Mouse (Mus musculus): ENCODE data around the gene Clstn3. TPM values are rescaled to one million over a fixed set of nuclear protein-coding genes. Genes with fewer than 3 reads are reported as not detected.
"Not testable (repeated sequence)": the region's sequence is repeated elsewhere in the genome, so short reads cannot be mapped to it uniquely, and the experiment has no call there.

Clstn3 gene
- polyA plus RNA-seq, 1 experiment from 2014 or later: 180 TPM

GRCm38 (mm10) chr6:124427289-124427688, 37.3 kb downstream of the Clstn3 start:
- no peak for ATAC-seq
- Histone ChIP-seq H3K9ac (ENCODE audit: low read depth, low read length) (no peak overlapping the region), H3K4me2 (ENCODE audit: low read length) (no peak overlapping the region), H3K27ac (ENCODE audit: low read depth, low read length) (no peak overlapping the region), H3K4me3 (ENCODE audit: low read length) (no peak overlapping the region), H3K9me3 (ENCODE audit: control insufficient read depth, low read length) (no peaks in the 10 kb centered on the region), H3K27me3 (replicated peaks; ENCODE audit: control insufficient read depth, insufficient read depth, low read length) (no peaks in the 10 kb centered on the region), H3K36me3 (ENCODE audit: control insufficient read depth, insufficient read depth, low read length) (peaks cover 11% of the 10 kb centered on the region), H3K4me1 (ENCODE audit: control insufficient read depth, insufficient read depth, low read depth, low read length) (no peaks in the 10 kb centered on the region; the same call in none of the 2 replicates)
- 85% methylated on average over 7 of the region's 7 CpGs for WGBS

DNA sequence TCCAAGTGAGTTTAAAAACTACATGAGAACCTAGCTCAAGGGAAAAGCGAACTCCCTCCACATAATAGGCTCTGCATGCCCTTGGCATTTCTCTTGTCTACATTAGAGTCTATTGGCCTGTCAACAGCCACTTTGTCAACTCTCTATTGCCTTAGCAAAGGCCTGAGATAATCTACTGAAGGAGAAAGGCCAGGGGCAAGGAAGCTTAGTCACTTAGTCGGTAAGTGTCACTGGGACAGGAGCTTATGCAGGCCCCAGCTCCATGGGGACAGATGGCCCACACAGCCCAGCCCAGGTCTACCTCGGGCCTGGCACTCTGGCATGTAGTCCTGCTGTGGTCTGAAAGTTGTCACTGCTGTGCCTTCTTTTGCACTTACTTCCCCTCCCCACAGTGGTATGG, 38.0 kb downstream of the Clstn3 start:
- Histone ChIP-seq H3K27me3 (replicated peaks; ENCODE audit: control insufficient read depth, insufficient read depth, low read length) (no peaks in the 10 kb centered on the region), H3K4me2 (ENCODE audit: low read length) (no peak overlapping the region), H3K9ac (ENCODE audit: low read depth, low read length) (no peak overlapping the region), H3K27ac (ENCODE audit: low read depth, low read length) (no peak overlapping the region), H3K4me1 (ENCODE audit: control insufficient read depth, insufficient read depth, low read depth, low read length) (no peaks in the 10 kb centered on the region; the same call in none of the 2 replicates), H3K9me3 (ENCODE audit: control insufficient read depth, low read length) (no peaks in the 10 kb centered on the region), H3K4me3 (ENCODE audit: low read length) (no peak overlapping the region), H3K36me3 (ENCODE audit: control insufficient read depth, insufficient read depth, low read length) (peaks cover 5% of the 10 kb centered on the region)
- no peak for ATAC-seq
- WGBS: 68% methylated on average over 3 of the region's 3 CpGs

DNA sequence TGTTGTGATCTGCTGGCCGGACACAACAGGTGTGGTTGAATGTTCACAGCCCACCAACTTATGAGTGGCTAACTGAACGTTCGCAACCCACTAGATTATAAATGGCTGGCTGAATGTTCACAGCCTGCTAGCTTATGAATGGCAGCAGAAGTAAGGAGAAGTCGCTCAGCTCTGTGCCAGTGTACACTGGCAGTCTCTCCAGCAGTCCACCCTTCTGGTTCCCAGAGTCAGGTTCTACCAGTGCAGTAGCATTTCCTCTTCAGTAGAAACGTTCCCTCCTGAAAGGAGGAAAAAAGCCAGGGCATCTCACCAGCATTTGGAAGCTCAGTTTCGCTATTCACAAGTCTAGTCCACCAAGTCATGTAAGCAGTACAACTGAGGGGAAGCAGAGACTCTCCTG, 39.1 kb downstream of the Clstn3 start:
- WGBS: 80% methylated on average over 6 of the region's 6 CpGs
- no peak overlapping the region for H3K4me3 ChIP-seq (ENCODE audit: low read length)
- no peak for ATAC-seq
- H3K36me3 ChIP-seq (ENCODE audit: control insufficient read depth, insufficient read depth, low read length): no peaks in the 10 kb centered on the region
- H3K9ac ChIP-seq (ENCODE audit: low read depth, low read length): no peak overlapping the region
- no peak overlapping the region for H3K4me2 ChIP-seq (ENCODE audit: low read length)
- H3K27ac ChIP-seq (ENCODE audit: low read depth, low read length): no peak overlapping the region
- no peaks in the 10 kb centered on the region for H3K9me3 ChIP-seq (ENCODE audit: control insufficient read depth, low read length)
- H3K4me1 ChIP-seq (ENCODE audit: control insufficient read depth, insufficient read depth, low read depth, low read length): no peaks in the 10 kb centered on the region; the same call in none of the 2 replicates
- H3K27me3 ChIP-seq (replicated peaks; ENCODE audit: control insufficient read depth, insufficient read depth, low read length): no peaks in the 10 kb centered on the region

DNA sequence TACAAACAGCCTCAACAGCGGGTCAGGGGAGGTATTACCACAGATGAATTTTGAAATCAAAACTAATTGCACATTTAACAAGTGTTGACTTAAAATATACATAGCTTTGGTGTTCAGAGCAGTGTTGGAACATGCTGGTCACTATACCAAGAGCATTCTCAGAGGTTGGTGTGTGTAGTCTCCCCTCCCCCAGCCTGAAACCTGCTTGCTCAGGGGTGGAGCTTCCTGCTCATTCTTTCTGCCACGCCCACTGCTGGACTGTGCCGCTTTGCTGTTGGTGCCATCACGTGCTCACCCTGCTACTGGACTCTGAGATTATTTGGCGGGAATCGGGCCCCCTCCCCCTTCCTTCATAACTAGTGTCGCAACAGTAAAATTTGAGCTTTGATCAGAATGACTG, 39.6 kb downstream of the Clstn3 start:
- not testable (repeated sequence) for H3K9me3 ChIP-seq (ENCODE audit: control insufficient read depth, low read length); ATAC-seq

DNA sequence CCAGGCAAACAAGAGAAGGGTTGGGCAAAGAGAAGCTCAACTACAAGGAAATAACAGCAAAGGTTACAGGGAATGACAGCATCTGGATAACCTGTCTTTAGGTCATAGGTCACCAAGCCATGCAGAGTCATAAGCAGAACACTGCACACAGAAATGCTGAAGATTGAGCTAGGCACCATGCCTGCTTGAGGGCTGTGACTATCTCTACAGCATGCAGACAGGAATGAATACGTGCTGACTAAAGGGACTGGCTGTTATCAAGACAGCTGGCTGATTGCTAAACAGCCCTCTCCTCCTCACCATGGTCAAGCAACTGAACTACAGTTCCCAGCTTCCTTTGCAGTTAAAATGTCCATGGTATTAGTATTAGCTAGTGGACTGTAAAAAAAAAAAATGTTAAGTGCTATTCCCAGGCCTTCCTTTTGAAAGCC, 40.5 kb downstream of the Clstn3 start:
- no peaks in the 10 kb centered on the region; the same call in none of the 2 replicates for H3K4me1 ChIP-seq (ENCODE audit: control insufficient read depth, insufficient read depth, low read depth, low read length)
- H3K27me3 ChIP-seq (replicated peaks; ENCODE audit: control insufficient read depth, insufficient read depth, low read length): no peaks in the 10 kb centered on the region
- H3K4me3 ChIP-seq (ENCODE audit: low read length): no peak overlapping the region
- WGBS: 68% methylated on average over 1 of the region's 1 CpGs
- no peaks in the 10 kb centered on the region for H3K9me3 ChIP-seq (ENCODE audit: control insufficient read depth, low read length)
- H3K4me2 ChIP-seq (ENCODE audit: low read length): no peak overlapping the region
- no peak for ATAC-seq
- no peak overlapping the region for H3K27ac ChIP-seq (ENCODE audit: low read depth, low read length)
- H3K9ac ChIP-seq (ENCODE audit: low read depth, low read length): no peak overlapping the region
- H3K36me3 ChIP-seq (ENCODE audit: control insufficient read depth, insufficient read depth, low read length): no peaks in the 10 kb centered on the region

More for the DNA sequence above, 39.6 kb downstream of the Clstn3 start:
- not testable (repeated sequence) for H3K9ac ChIP-seq (ENCODE audit: low read depth, low read length); H3K4me2 ChIP-seq (ENCODE audit: low read length); H3K4me3 ChIP-seq (ENCODE audit: low read length); H3K36me3 ChIP-seq (ENCODE audit: control insufficient read depth, insufficient read depth, low read length); H3K27me3 ChIP-seq (replicated peaks; ENCODE audit: control insufficient read depth, insufficient read depth, low read length); H3K4me1 ChIP-seq (ENCODE audit: control insufficient read depth, insufficient read depth, low read depth, low read length); H3K27ac ChIP-seq (ENCODE audit: low read depth, low read length)
- WGBS: 71% methylated on average over 7 of the region's 7 CpGs

- Histone ChIP-seq H3K4me3 (ENCODE audit: low read length) (no peak overlapping the region), H3K27me3 (replicated peaks; ENCODE audit: control insufficient read depth, insufficient read depth, low read length) (no peaks in the 10 kb centered on the region), H3K9ac (ENCODE audit: low read depth, low read length) (no peak overlapping the region), H3K4me1 (ENCODE audit: control insufficient read depth, insufficient read depth, low read depth, low read length) (peaks cover 10% of the 10 kb centered on the region), H3K36me3 (ENCODE audit: control insufficient read depth, insufficient read depth, low read length) (no peaks in the 10 kb centered on the region), H3K9me3 (ENCODE audit: control insufficient read depth, low read length) (no peaks in the 10 kb centered on the region), H3K4me2 (ENCODE audit: low read length) (no peak overlapping the region), H3K27ac (ENCODE audit: low read depth, low read length) (no peak overlapping the region)
- ATAC-seq: no peak
- WGBS: 85% methylated on average over 3 of the region's 3 CpGs
Observed at GRCm38 (mm10) chr6:124418686-124419085, 45.9 kb downstream of the Clstn3 start.

GRCm38 (mm10) chr6:124415347-124416088, 49.1 kb downstream of the Clstn3 start:
- WGBS: 5% methylated on average over 21 of the region's 21 CpGs
- ATAC-seq: peak; percentile 60
- no peaks in the 10 kb centered on the region for H3K27me3 ChIP-seq (replicated peaks; ENCODE audit: control insufficient read depth, insufficient read depth, low read length)

DNA sequence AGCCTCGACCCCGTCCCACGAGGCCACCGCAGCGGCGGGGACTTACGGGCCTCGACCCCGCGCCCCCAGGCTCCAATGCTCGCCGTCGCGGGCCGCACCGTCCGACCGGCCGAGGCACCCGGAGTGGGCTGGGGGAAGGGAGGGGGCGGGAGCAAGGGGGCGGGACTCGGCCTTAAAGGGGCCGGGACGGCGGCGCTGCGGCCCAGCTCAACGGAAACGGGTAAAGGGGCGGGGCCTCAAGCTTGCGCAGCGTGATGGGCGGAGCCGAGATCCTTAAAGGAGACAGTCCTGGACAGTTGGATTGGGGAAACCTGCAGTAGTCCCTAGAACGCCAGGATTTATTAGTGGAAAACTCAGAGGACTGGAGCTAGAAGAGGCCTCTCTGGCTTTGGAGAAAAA, 49.7 kb downstream of the Clstn3 start, which contains the start of gene Pex5:
TSS of gene Pex5 (minus strand) at position 141 of the 399 bp plus-strand sequence.
- H3K9me3 ChIP-seq (ENCODE audit: control insufficient read depth, low read length): no peaks in the 10 kb centered on the region
- H3K4me2 ChIP-seq (ENCODE audit: low read length): peak within 1 kb of the TSS; percentile 80
- peak within 1 kb of the TSS; percentile 90 for H3K9ac ChIP-seq (ENCODE audit: low read depth, low read length)
- peaks cover 7% of the 10 kb centered on the region; the same call in 1 of the 2 replicates for H3K36me3 ChIP-seq (ENCODE audit: control insufficient read depth, insufficient read depth, low read length)
- peak within 1 kb of the TSS; percentile 85 for H3K27ac ChIP-seq (ENCODE audit: low read depth, low read length)
- H3K4me1 ChIP-seq (ENCODE audit: control insufficient read depth, insufficient read depth, low read depth, low read length): peaks cover 15% of the 10 kb centered on the region
- peak within 1 kb of the TSS; percentile 93 for H3K4me3 ChIP-seq (ENCODE audit: low read length)
- no peaks in the 10 kb centered on the region for H3K27me3 ChIP-seq (replicated peaks; ENCODE audit: control insufficient read depth, insufficient read depth, low read length)
- ATAC-seq: peak; percentile 97
- under 1% methylated on average over 28 of the region's 36 CpGs for WGBS

More at GRCm38 (mm10) chr6:124415347-124416088, 49.1 kb downstream of the Clstn3 start:
- Histone ChIP-seq H3K4me3 (ENCODE audit: low read length) (peak overlapping the region; percentile 93), H3K4me1 (ENCODE audit: control insufficient read depth, insufficient read depth, low read depth, low read length) (peaks cover 15% of the 10 kb centered on the region), H3K9me3 (ENCODE audit: control insufficient read depth, low read length) (no peaks in the 10 kb centered on the region), H3K4me2 (ENCODE audit: low read length) (peak overlapping the region; percentile 80), H3K9ac (ENCODE audit: low read depth, low read length) (peak overlapping the region; percentile 69), H3K36me3 (ENCODE audit: control insufficient read depth, insufficient read depth, low read length) (peaks cover 7% of the 10 kb centered on the region; the same call in 1 of the 2 replicates), H3K27ac (ENCODE audit: low read depth, low read length) (peak overlapping the region; percentile 85)

DNA sequence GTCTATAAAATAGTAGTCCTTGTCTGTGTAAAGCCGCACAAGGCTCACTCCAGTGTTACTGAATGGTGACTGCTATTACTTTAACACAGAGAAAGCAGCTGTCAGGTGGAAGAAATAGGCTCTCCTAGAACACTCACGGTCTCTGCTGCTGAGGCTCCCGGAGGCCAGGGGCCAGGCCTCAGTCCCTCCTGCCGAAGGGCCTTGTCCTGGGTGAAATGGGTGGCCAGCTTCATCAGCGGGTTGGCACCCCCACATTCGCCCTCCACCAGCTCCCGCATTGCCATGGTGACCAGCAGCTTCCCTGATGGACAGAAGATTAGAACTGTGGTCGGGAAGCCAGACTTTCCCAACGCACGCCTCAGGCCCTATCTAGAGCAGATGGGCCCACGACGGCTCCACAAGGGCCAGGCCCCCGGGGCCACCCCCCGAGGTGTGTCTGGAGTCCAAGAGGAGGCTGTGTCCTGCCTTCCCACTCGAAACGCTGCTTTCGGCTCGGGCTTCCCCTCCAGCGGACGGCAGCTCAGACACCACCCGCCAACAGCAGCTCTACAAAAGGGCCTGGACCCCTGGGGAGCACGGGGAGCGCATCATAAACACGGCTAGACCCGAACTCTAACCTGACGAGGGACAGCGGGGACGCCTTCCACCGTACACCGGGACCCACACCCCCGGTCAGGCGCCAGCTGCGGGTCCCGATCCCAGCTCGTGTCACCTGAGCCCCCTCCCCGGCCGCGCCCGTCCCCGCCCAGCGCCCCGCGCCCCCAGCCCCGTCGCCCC, 50.3 kb downstream of the Clstn3 start:
- Histone ChIP-seq H3K9ac (ENCODE audit: low read depth, low read length) (peak overlapping the region; percentile 90), H3K36me3 (ENCODE audit: control insufficient read depth, insufficient read depth, low read length) (peaks cover 7% of the 10 kb centered on the region; the same call in 1 of the 2 replicates), H3K4me3 (ENCODE audit: low read length) (peak overlapping the region; percentile 93), H3K4me2 (ENCODE audit: low read length) (peak overlapping the region; percentile 80), H3K9me3 (ENCODE audit: control insufficient read depth, low read length) (no peaks in the 10 kb centered on the region), H3K4me1 (ENCODE audit: control insufficient read depth, insufficient read depth, low read depth, low read length) (peaks cover 15% of the 10 kb centered on the region), H3K27me3 (replicated peaks; ENCODE audit: control insufficient read depth, insufficient read depth, low read length) (no peaks in the 10 kb centered on the region), H3K27ac (ENCODE audit: low read depth, low read length) (peak overlapping the region; percentile 85)
- 3% methylated on average over 32 of the region's 45 CpGs for WGBS
- ATAC-seq: peak; percentile 71

All from hindbrain, embryonic 16.5 days (tissue).